Mouse (Mus musculus) testis, adult 2 months (tissue): Measurements from ENCODE around the gene Gm5678.

Experiments used
- CTCF ChIP-seq: fragments of 200-500 bp; IDR thresholded peaks from 2 replicates; pipeline ENCODE4 v1.5.1; 2012; ENCODE audit warnings: low read depth, mild to moderate bottlenecking, inconsistent platforms, low read length, moderate library complexity; ENCODE audit not compliant: control insufficient read depth, insufficient read depth, insufficient replicate concordance
- POLR2A ChIP-seq: fragments of 200-500 bp; IDR thresholded peaks from 2 replicates; pipeline ENCODE4 v1.6.1; 2012; ENCODE audit warnings: low read depth, mild to moderate bottlenecking, inconsistent platforms, low read length, moderate library complexity; ENCODE audit not compliant: control insufficient read depth

GRCm38 (mm10) chr16:93667976-93668375, 40.1 kb downstream of the Gm5678 start:
- no peak for TF ChIP-seq CTCF
- TF ChIP-seq POLR2A, result no peak
